Mouse (Mus musculus): Measurements from ENCODE around the gene Coro6. TPM values are rescaled to one million over a fixed set of nuclear protein-coding genes. Genes with fewer than 3 reads are reported as not detected.

Gene Coro6
- polyA plus RNA-seq, 1 experiment from 2014 or later, result 0.09 TPM

DNA sequence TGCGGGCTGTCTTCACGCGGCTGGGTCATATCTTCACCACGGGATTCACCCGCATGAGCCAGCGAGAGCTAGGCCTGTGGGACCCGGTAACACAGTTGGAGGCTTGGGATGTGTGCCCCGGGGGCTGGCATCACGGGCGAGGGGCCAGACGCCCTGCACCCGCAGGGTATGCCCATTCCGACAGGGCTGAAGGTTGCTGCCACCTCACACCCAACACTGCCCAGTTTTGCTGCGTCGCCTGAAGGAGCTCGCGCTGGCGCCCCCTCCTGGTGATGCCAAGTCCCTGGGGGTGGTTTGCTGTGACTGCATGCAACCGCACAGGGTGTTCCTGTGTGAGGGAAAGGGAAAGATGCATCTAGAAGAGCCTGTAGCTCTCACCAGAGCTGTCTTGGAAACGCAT is 5.6 kb downstream of the Coro6 start:
- Histone ChIP-seq H3K27ac (no peak overlapping the region), H3K4me1 (replicated peaks; ENCODE audit: insufficient read depth, low read length) (peaks cover 5% of the 10 kb centered on the region; the same call in 1 of the 2 replicates), H3K9me3 (replicated peaks; ENCODE audit: low read length) (no peaks in the 10 kb centered on the region), H3K4me3 (replicated peaks; ENCODE audit: low read depth, low read length) (no peak overlapping the region; the same call in 1 of the 2 replicates), H3K4me2 (ENCODE audit: low read length) (peak overlapping the region; percentile 43), H3K27me3 (ENCODE audit: insufficient read depth, low read length) (peaks cover 12% of the 10 kb centered on the region; the same call in 1 of the 2 replicates), H3K9ac (ENCODE audit: low read depth, low read length) (no peak overlapping the region), H3K36me3 (ENCODE audit: insufficient read depth, low read length) (no peaks in the 10 kb centered on the region)
- DNase-seq (ENCODE audit: low spot score), result peak; percentile 75
- ATAC-seq (replicated peaks; ENCODE audit: low FRiP score, low read depth), result no peak
- 13% methylated on average over 20 of the region's 20 CpGs for WGBS
- peak; percentile 83 for TF ChIP-seq CTCF (IDR thresholded peaks at IDR 0.05; ENCODE audit: low read depth)

DNA sequence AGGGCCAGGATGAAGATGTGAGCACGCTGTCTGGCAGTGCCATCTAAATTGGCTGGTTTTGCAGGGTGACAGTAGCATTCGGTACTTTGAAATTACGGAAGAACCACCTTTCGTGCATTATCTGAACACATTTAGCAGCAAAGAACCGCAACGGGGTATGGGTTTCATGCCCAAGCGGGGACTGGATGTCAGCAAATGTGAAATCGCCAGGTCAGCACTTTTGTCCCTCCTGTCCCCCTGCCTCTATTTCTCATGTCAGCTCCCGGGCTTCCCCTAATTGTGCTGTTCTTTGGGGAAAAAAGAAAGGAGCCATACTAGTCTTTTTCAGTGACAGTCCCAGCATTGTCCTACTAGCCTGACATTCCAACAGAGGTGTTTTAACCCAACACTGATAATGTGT is 6.2 kb downstream of the Coro6 start:
- TF ChIP-seq CTCF (IDR thresholded peaks at IDR 0.05; ENCODE audit: low read depth), result no peak
- Histone ChIP-seq H3K36me3 (ENCODE audit: insufficient read depth, low read length) (no peaks in the 10 kb centered on the region), H3K9ac (ENCODE audit: low read depth, low read length) (no peak overlapping the region), H3K27ac (no peak overlapping the region), H3K27me3 (ENCODE audit: insufficient read depth, low read length) (peaks cover 12% of the 10 kb centered on the region; the same call in 1 of the 2 replicates), H3K4me3 (replicated peaks; ENCODE audit: low read depth, low read length) (no peak overlapping the region), H3K4me2 (ENCODE audit: low read length) (no peak overlapping the region), H3K4me1 (replicated peaks; ENCODE audit: insufficient read depth, low read length) (peaks cover 4% of the 10 kb centered on the region; the same call in 1 of the 2 replicates), H3K9me3 (replicated peaks; ENCODE audit: low read length) (no peaks in the 10 kb centered on the region)
- WGBS, result 83% methylated on average over 9 of the region's 9 CpGs
- no peak for DNase-seq (ENCODE audit: low spot score)
- ATAC-seq (replicated peaks; ENCODE audit: low FRiP score, low read depth), result no peak

DNA sequence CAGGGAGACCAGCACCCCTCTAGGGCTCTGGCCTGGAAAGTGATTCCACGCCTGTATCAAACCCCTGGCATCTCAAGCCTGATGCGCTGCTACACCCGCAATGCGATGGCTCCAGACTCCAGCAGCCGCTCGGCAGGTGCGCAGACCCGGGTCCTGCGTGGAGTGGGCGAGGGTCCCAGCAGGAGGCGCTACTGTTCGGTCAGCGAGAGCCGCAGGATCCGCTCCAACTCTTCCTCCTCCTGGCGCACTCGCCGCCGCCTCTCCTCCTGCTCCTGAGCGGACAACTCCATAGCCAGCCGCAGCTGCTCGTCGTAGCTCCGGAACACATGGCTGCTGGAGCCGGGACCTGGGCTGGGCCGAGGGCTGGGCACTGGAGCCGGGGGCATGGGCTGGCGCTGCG is 9.2 kb downstream of the Coro6 start:
- no peak for DNase-seq (ENCODE audit: low spot score)
- H3K27ac ChIP-seq, result no peak overlapping the region
- no peak overlapping the region for H3K9ac ChIP-seq (ENCODE audit: low read depth, low read length)
- H3K36me3 ChIP-seq (ENCODE audit: insufficient read depth, low read length), result no peaks in the 10 kb centered on the region
- WGBS, result 77% methylated on average over 29 of the region's 29 CpGs
- TF ChIP-seq CTCF (IDR thresholded peaks at IDR 0.05; ENCODE audit: low read depth), result no peak
- no peak overlapping the region for H3K4me3 ChIP-seq (replicated peaks; ENCODE audit: low read depth, low read length)
- H3K9me3 ChIP-seq (replicated peaks; ENCODE audit: low read length), result no peaks in the 10 kb centered on the region
- no peak for ATAC-seq (replicated peaks; ENCODE audit: low FRiP score, low read depth)
- H3K4me2 ChIP-seq (ENCODE audit: low read length), result no peak overlapping the region
- H3K27me3 ChIP-seq (ENCODE audit: insufficient read depth, low read length), result peaks cover 8% of the 10 kb centered on the region; the same call in 1 of the 2 replicates
- H3K4me1 ChIP-seq (replicated peaks; ENCODE audit: insufficient read depth, low read length), result peaks cover 4% of the 10 kb centered on the region; the same call in 1 of the 2 replicates

DNA sequence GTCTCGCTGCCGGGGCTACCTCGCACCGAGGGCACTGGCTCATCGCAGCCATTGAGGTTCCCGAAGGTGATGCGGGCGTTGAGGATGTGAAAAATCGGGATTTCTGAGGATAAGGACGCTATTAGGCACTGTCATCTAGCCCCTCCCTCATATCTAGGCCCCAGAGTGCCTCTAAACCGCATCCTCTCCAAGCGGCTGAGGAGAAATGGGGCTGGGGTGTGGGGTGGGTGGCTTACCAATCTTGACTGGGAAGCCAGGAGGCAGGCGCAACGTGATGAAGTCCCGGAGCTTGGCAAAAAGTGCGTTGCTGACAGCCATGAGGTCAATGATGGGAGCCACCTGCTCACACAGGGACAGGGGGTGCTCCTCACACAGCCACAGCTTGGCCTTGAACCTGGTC is 10.6 kb downstream of the Coro6 start:
- Histone ChIP-seq H3K4me3 (replicated peaks; ENCODE audit: low read depth, low read length) (no peak overlapping the region), H3K27me3 (ENCODE audit: insufficient read depth, low read length) (0 out of 2 replicates have a peak, but pooled peaks cover 3% of the 10 kb centered on the region), H3K27ac (no peak overlapping the region), H3K4me1 (replicated peaks; ENCODE audit: insufficient read depth, low read length) (no peaks in the 10 kb centered on the region; the same call in 1 of the 2 replicates), H3K36me3 (ENCODE audit: insufficient read depth, low read length) (no peaks in the 10 kb centered on the region), H3K9me3 (replicated peaks; ENCODE audit: low read length) (no peaks in the 10 kb centered on the region), H3K9ac (ENCODE audit: low read depth, low read length) (no peak overlapping the region), H3K4me2 (ENCODE audit: low read length) (no peak overlapping the region)
- TF ChIP-seq CTCF (IDR thresholded peaks at IDR 0.05; ENCODE audit: low read depth), result no peak
- DNase-seq (ENCODE audit: low spot score) (no peak), ATAC-seq (replicated peaks; ENCODE audit: low FRiP score, low read depth) (no peak)
- WGBS, result 88% methylated on average over 16 of the region's 16 CpGs

DNA sequence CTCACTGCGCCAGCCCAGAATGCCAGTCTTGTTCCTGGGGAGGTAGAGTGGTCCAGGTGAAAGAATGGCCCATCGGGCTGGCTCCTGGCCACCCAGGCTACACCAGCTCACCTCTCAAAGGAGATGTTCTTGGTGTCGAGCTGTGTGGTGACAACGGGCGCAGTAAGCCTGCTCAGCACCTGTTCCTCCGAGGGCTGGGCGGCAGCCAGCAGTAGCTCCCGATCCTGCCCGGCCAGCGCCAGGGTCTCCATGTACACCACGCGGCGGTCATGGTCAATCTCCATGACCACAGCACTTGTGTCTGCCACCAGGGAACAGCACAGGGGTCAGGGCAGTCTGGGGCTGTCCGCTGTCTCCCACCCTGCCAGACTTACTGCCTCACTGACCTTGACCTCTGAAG is 14.0 kb downstream of the Coro6 start:
- Histone ChIP-seq H3K9me3 (replicated peaks; ENCODE audit: low read length) (no peaks in the 10 kb centered on the region), H3K27ac (peak overlapping the region; percentile 78), H3K4me1 (replicated peaks; ENCODE audit: insufficient read depth, low read length) (no peaks in the 10 kb centered on the region), H3K4me2 (ENCODE audit: low read length) (no peak overlapping the region), H3K4me3 (replicated peaks; ENCODE audit: low read depth, low read length) (no peak overlapping the region), H3K36me3 (ENCODE audit: insufficient read depth, low read length) (no peaks in the 10 kb centered on the region), H3K27me3 (ENCODE audit: insufficient read depth, low read length) (no peaks in the 10 kb centered on the region), H3K9ac (ENCODE audit: low read depth, low read length) (no peak overlapping the region)
- no peak for ATAC-seq (replicated peaks; ENCODE audit: low FRiP score, low read depth)
- no peak for TF ChIP-seq CTCF (IDR thresholded peaks at IDR 0.05; ENCODE audit: low read depth)
- DNase-seq (ENCODE audit: low spot score), result no peak
- WGBS, result 91% methylated on average over 14 of the region's 14 CpGs

DNA sequence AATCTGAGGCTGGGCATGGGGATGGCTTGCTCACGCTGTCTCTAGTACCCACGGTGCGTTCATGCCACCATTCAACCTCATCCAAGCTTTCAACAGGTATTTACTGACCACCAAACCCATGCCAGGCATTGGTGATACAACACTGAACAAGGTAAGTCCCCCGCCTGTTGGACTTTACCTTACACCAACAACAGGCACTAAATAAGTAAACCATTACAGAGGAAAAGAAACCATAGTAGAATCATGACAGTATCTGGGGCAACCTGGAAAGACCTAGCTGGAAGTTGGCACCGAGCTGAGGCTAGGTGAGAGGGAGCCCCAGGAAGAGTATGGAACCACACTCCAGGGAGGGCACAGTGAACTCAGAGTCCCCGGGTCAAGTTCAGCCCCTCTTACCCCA is 14.7 kb downstream of the Coro6 start:
- peak; percentile 56 for ATAC-seq (replicated peaks; ENCODE audit: low FRiP score, low read depth)

DNA sequence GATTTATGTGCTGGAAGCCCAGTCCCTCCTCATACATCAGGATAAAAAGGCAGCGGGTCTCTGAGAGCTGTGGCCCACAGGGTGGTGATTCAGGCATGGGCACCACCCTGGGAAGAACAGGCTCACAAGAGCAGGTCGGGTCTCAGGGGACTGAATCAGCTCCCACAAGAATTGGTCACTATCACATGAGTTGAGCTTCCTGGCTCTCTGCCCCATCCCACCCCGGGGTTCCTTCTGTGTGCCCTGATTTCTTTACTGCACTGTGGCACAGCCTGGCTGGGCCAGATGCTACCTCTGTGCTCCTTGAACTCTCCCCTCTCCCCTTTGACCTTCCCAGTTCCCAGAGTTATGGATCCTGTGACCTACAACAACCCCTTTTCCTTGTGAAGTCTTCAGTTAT is 20.8 kb downstream of the Coro6 start:
- Histone ChIP-seq H3K4me2 (ENCODE audit: low read length) (no peak overlapping the region), H3K4me3 (replicated peaks; ENCODE audit: low read depth, low read length) (no peak overlapping the region), H3K27me3 (ENCODE audit: insufficient read depth, low read length) (no peaks in the 10 kb centered on the region), H3K27ac (no peak overlapping the region), H3K36me3 (ENCODE audit: insufficient read depth, low read length) (no peaks in the 10 kb centered on the region), H3K9ac (ENCODE audit: low read depth, low read length) (no peak overlapping the region), H3K4me1 (replicated peaks; ENCODE audit: insufficient read depth, low read length) (no peaks in the 10 kb centered on the region; the same call in 1 of the 2 replicates), H3K9me3 (replicated peaks; ENCODE audit: low read length) (no peaks in the 10 kb centered on the region)
- DNase-seq (ENCODE audit: low spot score) (no peak), ATAC-seq (replicated peaks; ENCODE audit: low FRiP score, low read depth) (no peak)
- WGBS, result 54% methylated on average over 3 of the region's 3 CpGs
- TF ChIP-seq CTCF (IDR thresholded peaks at IDR 0.05; ENCODE audit: low read depth), result no peak

More for the DNA sequence above, 14.7 kb downstream of the Coro6 start:
- Histone ChIP-seq H3K9me3 (replicated peaks; ENCODE audit: low read length) (no peaks in the 10 kb centered on the region), H3K4me2 (ENCODE audit: low read length) (no peak overlapping the region), H3K27me3 (ENCODE audit: insufficient read depth, low read length) (no peaks in the 10 kb centered on the region), H3K4me1 (replicated peaks; ENCODE audit: insufficient read depth, low read length) (no peaks in the 10 kb centered on the region), H3K27ac (peak overlapping the region; percentile 78), H3K36me3 (ENCODE audit: insufficient read depth, low read length) (no peaks in the 10 kb centered on the region), H3K9ac (ENCODE audit: low read depth, low read length) (no peak overlapping the region), H3K4me3 (replicated peaks; ENCODE audit: low read depth, low read length) (no peak overlapping the region)
- WGBS, result 85% methylated on average over 6 of the region's 6 CpGs
- no peak for DNase-seq (ENCODE audit: low spot score)
- no peak for TF ChIP-seq CTCF (IDR thresholded peaks at IDR 0.05; ENCODE audit: low read depth)
